Mouse (Mus musculus) limb, embryonic 13.5 days (tissue): ENCODE measurements at regions not wholly inside any gene's neighbourhood (a gene's known extent, or its start where the extent isn't known, plus 50 kb on each side); places are given as distances from the start of the nearest gene placed in this dataset.
A peak's percentile ranks its signal among the peaks of the same experiment; 100 is the strongest.

Source experiments
- ATAC-seq: fragments of 200-750 bp; cut with Nextera tagmentation; 2 replicates; pipeline ENCODE4 v1.8.0; 2017; ENCODE audit warnings: low read depth, moderate number of reproducible peaks, moderate TSS enrichment; ENCODE audit not compliant: low FRiP score
- H3K27ac ChIP-seq: fragments of 300-500 bp; sonication (generic); 2 replicates; pipeline ENCODE4 v1.5.1; 2015; ENCODE audit warnings: inconsistent platforms, mild to moderate bottlenecking, moderate library complexity
- H3K27me3 ChIP-seq: fragments of 300-500 bp; sonication (generic); 2 replicates; pipeline ENCODE4 v1.6.1; 2015; ENCODE audit warnings: mild to moderate bottlenecking, inconsistent platforms
- H3K36me3 ChIP-seq: fragments of 300-500 bp; sonication (generic); 2 replicates; pipeline ENCODE4 v1.6.1; 2015; ENCODE audit warnings: inconsistent platforms, mild to moderate bottlenecking, moderate library complexity
- H3K4me1 ChIP-seq: fragments of 300-500 bp; sonication (generic); 2 replicates; pipeline ENCODE4 v1.6.1; 2015; ENCODE audit warnings: inconsistent platforms
- H3K4me2 ChIP-seq: fragments of 300-500 bp; sonication (generic); replicated peaks from 2 replicates; pipeline ENCODE4 v1.6.1; 2015; ENCODE audit warnings: inconsistent platforms, mild to moderate bottlenecking, moderate library complexity
- H3K4me3 ChIP-seq: fragments of 300-500 bp; sonication (generic); 2 replicates; pipeline ENCODE4 v1.5.1; 2015; ENCODE audit warnings: moderate library complexity, mild to moderate bottlenecking, inconsistent platforms
- H3K9ac ChIP-seq: fragments of 300-500 bp; sonication (generic); 2 replicates; pipeline ENCODE4 v1.6.1; 2015; ENCODE audit warnings: mild to moderate bottlenecking, inconsistent platforms
- H3K9me3 ChIP-seq: fragments of 300-500 bp; sonication (generic); 2 replicates; pipeline ENCODE4 v1.6.1; 2016; ENCODE audit warnings: inconsistent platforms
- WGBS: fragments of 180-500 bp; shearing (Covaris S2); methylation state at CpG from one replicate; pipeline ENCODE4 v1.1.7; 2015; 5-methylcytosine and 5-hydroxymethylcytosine counted together

DNA sequence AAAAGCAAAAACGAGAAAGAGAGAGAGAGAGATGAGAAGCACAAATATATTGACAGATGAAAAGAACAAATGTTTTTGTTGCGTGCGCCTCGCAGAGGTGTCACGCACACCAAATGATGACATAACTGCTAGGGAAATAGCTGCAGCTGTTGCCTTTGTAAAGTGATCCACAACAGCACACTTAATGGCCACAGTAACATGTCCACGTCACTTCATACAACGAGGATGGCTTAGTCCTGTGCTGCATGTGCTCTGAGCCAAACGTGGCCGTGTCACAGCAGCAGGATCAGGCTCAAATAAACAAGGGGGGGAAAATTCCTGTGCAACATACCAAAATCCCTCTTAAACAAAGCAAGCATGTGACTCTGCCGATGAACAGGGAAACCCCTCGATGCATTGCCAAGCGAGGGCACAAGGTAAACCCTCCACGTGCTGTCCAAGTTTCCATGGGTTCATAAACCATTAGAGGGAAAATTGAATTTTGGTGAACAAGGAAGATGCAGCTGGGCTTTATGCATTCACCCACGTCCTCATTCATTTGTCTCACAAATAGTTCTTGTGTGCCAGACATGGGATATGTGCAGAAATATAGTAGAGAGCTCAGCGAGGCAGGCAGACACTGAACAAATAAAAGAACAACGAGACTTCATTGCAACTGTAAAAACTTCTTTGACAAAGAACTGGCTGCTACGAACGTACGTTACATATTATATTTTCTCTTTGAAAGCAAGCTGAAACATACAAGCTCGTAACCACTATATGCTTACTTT lies 223.0 kb upstream of the Pard3b start:
- 46% methylated on average over 20 of the region's 20 CpGs for WGBS
- Histone ChIP-seq H3K4me3 (no peak overlapping the region), H3K27me3 (no peaks in the 10 kb centered on the region), H3K36me3 (no peaks in the 10 kb centered on the region), H3K4me1 (peaks cover 6% of the 10 kb centered on the region), H3K4me2 (peak overlapping the region; percentile 7), H3K27ac (no peak overlapping the region), H3K9me3 (no peaks in the 10 kb centered on the region), H3K9ac (no peak overlapping the region)
- ATAC-seq: peak; percentile 85

DNA sequence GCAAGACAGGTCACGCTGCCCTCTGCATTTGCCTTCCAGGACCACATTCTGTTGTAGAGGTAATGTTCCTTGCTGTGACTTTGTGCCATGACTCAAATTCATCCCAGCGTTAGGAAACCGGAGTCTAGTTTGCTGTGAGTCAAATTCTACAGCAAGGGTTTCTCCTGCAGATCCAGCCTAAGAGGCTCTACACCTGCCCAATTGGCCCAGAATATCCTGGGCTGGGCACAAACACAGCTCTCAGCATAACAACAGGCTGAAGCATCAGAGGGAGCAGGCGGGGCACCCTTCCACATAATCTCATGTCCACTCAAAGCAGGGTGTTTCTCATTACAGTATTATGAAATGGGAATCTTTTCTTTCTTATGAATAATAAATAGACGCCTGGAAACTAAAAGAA lies 220.2 kb upstream of the Pard3b start:
- Histone ChIP-seq H3K4me1 (peaks cover 6% of the 10 kb centered on the region), H3K27ac (no peak overlapping the region), H3K9ac (no peak overlapping the region), H3K4me3 (no peak overlapping the region), H3K27me3 (no peaks in the 10 kb centered on the region), H3K4me2 (no peak overlapping the region), H3K9me3 (no peaks in the 10 kb centered on the region), H3K36me3 (no peaks in the 10 kb centered on the region)
- no peak for ATAC-seq
- 62% methylated on average over 5 of the region's 5 CpGs for WGBS

GRCm38 (mm10) chr1:61419839-61420238 lies 218.8 kb upstream of the Pard3b start:
- no peaks in the 10 kb centered on the region for H3K27me3 ChIP-seq
- H3K4me2 ChIP-seq: no peak overlapping the region
- no peak overlapping the region for H3K4me3 ChIP-seq
- no peaks in the 10 kb centered on the region for H3K9me3 ChIP-seq
- H3K27ac ChIP-seq: no peak overlapping the region
- H3K4me1 ChIP-seq: peaks cover 6% of the 10 kb centered on the region
- no peaks in the 10 kb centered on the region for H3K36me3 ChIP-seq
- WGBS: 64% methylated on average over 6 of the region's 6 CpGs
- ATAC-seq: no peak
- no peak overlapping the region for H3K9ac ChIP-seq

DNA sequence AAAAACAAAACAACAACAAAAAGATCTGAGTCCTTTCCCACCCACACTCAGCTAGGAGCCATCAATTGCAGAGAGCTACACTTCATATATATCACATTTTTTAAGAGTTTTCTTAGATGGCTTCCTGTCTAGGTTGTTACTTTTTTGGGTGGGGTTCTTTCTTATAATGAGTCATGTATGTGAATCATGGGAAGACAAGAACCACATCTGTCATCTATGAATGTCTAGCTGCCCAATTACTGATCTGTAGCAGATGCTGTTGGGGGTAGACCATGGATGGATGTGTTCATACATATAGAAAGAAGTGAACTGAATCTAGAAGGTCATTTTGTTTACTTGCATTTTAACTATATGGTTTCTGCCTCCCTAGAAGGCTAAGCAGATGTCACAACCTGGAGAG lies 215.4 kb upstream of the Pard3b start:
- Histone ChIP-seq H3K9me3 (no peaks in the 10 kb centered on the region), H3K4me1 (no peaks in the 10 kb centered on the region), H3K4me2 (no peak overlapping the region), H3K4me3 (no peak overlapping the region), H3K36me3 (no peaks in the 10 kb centered on the region), H3K9ac (no peak overlapping the region), H3K27ac (no peak overlapping the region), H3K27me3 (no peaks in the 10 kb centered on the region)
- no peak for ATAC-seq

GRCm38 (mm10) chr1:61428706-61429501 lies 209.7 kb upstream of the Pard3b start:
- Histone ChIP-seq H3K4me1 (no peaks in the 10 kb centered on the region), H3K4me3 (no peak overlapping the region), H3K9ac (no peak overlapping the region), H3K27ac (no peak overlapping the region), H3K9me3 (no peaks in the 10 kb centered on the region), H3K36me3 (no peaks in the 10 kb centered on the region), H3K4me2 (no peak overlapping the region), H3K27me3 (no peaks in the 10 kb centered on the region)
- ATAC-seq: no peak
- WGBS: 86% methylated on average over 4 of the region's 4 CpGs

DNA sequence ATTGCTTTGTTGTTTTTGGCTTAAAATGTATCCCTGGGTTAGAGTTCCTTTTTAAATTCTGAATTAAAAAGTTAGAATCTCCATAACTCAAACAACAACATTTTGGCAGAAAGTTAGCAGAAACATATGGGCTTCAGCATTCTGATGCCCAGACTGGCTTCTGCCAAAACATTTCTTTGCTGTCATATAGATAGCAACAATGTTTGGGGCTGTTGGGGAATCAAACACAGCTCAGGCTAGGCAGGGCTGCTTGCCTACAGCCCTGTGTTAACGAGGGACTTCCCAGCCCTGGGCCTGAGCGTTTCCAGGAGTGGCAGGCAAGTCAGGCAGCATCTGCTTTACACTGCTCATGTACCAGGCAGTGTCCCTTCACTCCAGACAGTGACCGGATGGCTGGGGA lies 201.0 kb upstream of the Pard3b start:
- no peak overlapping the region for H3K27ac ChIP-seq
- 46% methylated on average over 3 of the region's 3 CpGs for WGBS
- H3K27me3 ChIP-seq: no peaks in the 10 kb centered on the region
- H3K4me3 ChIP-seq: no peak overlapping the region
- no peaks in the 10 kb centered on the region for H3K36me3 ChIP-seq
- H3K4me1 ChIP-seq: no peaks in the 10 kb centered on the region
- no peak overlapping the region for H3K9ac ChIP-seq
- no peaks in the 10 kb centered on the region for H3K9me3 ChIP-seq
- no peak overlapping the region for H3K4me2 ChIP-seq
- ATAC-seq: no peak

DNA sequence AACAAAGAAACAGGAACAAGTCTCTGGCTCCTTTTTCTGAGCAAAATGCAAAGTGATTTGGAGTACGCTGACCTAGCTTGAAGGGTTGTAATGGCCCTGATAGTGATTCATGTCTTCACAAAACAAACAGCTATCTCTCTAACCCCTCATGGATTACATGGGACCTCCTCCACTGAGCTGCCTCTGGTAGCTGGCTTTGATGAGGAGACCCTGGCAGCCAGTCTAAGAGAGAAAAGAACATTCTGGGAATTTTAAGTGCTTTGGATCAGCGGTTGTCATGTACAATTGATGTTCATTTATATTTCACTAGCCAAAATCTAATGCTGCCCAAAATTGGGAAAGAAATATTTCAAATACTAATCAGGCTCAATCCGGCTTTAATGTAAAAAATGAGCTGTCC lies 177.2 kb upstream of the Pard3b start:
- no peak for ATAC-seq
- Histone ChIP-seq H3K27ac (no peak overlapping the region), H3K36me3 (no peaks in the 10 kb centered on the region), H3K4me1 (no peaks in the 10 kb centered on the region), H3K4me2 (no peak overlapping the region), H3K9ac (no peak overlapping the region), H3K9me3 (no peaks in the 10 kb centered on the region), H3K27me3 (no peaks in the 10 kb centered on the region), H3K4me3 (no peak overlapping the region)
- 66% methylated on average over 3 of the region's 3 CpGs for WGBS

DNA sequence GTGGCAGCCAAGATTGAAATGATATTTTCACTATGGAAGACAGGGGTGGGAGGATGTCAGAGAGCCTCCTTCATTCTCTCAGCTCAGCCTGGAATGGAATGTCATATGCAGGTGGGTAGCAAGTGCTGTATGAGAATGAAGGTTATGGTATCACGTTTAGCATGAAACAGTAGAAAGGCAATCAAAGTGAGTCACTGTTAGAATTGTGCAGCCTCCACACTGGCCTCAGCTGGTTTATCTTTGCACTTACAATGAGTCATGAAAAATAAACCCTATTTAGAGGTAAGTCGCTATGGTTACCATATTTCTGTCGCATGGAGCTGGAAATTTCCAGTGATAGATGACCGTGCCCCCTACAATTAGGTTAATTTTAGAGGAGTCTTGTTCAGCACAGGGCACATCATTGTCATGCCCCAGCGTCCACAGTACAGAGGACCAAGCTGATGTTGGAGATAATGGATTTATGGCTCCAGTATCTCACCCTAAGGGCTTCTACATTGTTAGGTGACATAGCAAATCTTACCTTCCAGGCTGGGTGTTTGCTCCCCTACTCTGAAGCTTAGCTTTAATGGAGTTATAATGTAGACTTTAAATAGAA lies 167.9 kb upstream of the Pard3b start:
- 80% methylated on average over 5 of the region's 5 CpGs for WGBS
- no peak overlapping the region for H3K9ac ChIP-seq
- H3K27ac ChIP-seq: no peak overlapping the region
- ATAC-seq: no peak
- H3K27me3 ChIP-seq: no peaks in the 10 kb centered on the region
- no peak overlapping the region for H3K4me2 ChIP-seq
- H3K36me3 ChIP-seq: no peaks in the 10 kb centered on the region
- H3K4me1 ChIP-seq: no peaks in the 10 kb centered on the region
- H3K4me3 ChIP-seq: no peak overlapping the region
- H3K9me3 ChIP-seq: no peaks in the 10 kb centered on the region

GRCm38 (mm10) chr1:61471779-61472578 lies 166.6 kb upstream of the Pard3b start:
- Histone ChIP-seq H3K36me3 (no peaks in the 10 kb centered on the region), H3K4me2 (no peak overlapping the region), H3K27ac (no peak overlapping the region), H3K4me3 (no peak overlapping the region), H3K27me3 (no peaks in the 10 kb centered on the region), H3K9me3 (no peaks in the 10 kb centered on the region), H3K4me1 (no peaks in the 10 kb centered on the region), H3K9ac (no peak overlapping the region)
- no peak for ATAC-seq
- 84% methylated on average over 6 of the region's 6 CpGs for WGBS

DNA sequence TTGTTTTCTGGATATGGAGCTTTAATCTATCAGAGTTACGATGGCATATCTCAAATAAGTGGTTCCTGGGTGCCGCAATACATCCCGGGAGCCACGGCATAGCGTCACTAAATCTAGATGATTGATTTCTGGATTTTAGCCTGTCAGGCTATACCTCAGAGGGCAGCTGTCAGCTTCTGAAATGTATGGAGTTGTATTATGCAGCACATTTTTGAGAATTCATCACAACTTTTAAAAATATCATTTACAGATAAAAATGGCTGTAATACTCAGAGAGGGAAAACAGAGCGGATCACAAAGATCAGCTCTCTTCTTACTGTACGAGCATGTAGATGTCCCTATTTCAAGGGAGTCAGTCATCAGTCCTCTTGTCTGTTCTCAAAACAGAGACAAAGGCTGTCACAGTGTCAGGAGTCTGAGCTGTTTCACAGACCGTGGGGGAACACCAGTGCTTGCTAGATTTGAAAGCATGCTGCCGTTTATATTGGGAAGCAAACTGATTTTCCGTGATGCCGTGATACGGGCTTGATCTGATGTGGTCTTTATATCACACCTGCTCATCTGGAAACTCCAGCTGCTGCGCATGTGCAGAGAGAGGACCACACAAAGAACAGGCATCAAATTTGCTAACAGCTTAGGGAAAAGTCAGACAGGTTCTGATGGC lies 165.9 kb upstream of the Pard3b start:
- Histone ChIP-seq H3K4me3 (no peak overlapping the region), H3K36me3 (no peaks in the 10 kb centered on the region), H3K27ac (no peak overlapping the region), H3K9ac (no peak overlapping the region), H3K27me3 (no peaks in the 10 kb centered on the region), H3K4me1 (no peaks in the 10 kb centered on the region), H3K9me3 (no peaks in the 10 kb centered on the region), H3K4me2 (no peak overlapping the region)
- WGBS: 73% methylated on average over 13 of the region's 13 CpGs
- no peak for ATAC-seq

GRCm38 (mm10) chr1:61485459-61485858 lies 153.2 kb upstream of the Pard3b start:
- H3K4me1 ChIP-seq: no peaks in the 10 kb centered on the region
- H3K36me3 ChIP-seq: no peaks in the 10 kb centered on the region
- peaks cover 2% of the 10 kb centered on the region; the same call in 1 of the 2 replicates for H3K9me3 ChIP-seq
- no peak overlapping the region for H3K9ac ChIP-seq
- H3K4me3 ChIP-seq: no peak overlapping the region
- no peak overlapping the region for H3K27ac ChIP-seq
- no peak for ATAC-seq
- no peaks in the 10 kb centered on the region for H3K27me3 ChIP-seq
- no peak overlapping the region for H3K4me2 ChIP-seq
- WGBS: 90% methylated on average over 3 of the region's 3 CpGs
